Mouse (Mus musculus): ENCODE results near the gene Ush1g. TPM values are rescaled to one million over a fixed set of nuclear protein-coding genes. Genes with fewer than 3 reads are reported as not detected.

Gene Ush1g
- polyA plus RNA-seq, 1 experiment: not detected

- peaks cover 21% of the 10 kb centered on the region for H3K4me1 ChIP-seq (ENCODE audit: control insufficient read depth, insufficient read depth, low read length)
Observed at GRCm38 (mm10) chr11:115283891-115284620, 37.8 kb downstream of the Ush1g start.

GRCm38 (mm10) chr11:115283486-115283765 lies 38.4 kb downstream of the Ush1g start:
- peaks cover 22% of the 10 kb centered on the region for H3K4me1 ChIP-seq (ENCODE audit: control insufficient read depth, insufficient read depth, low read length)
- TF ChIP-seq CTCF (IDR thresholded peaks at IDR 0.05; ENCODE audit: low read depth, low read length): no peak

More at GRCm38 (mm10) chr11:115283891-115284620, 37.8 kb downstream of the Ush1g start:
- Histone ChIP-seq H3K27ac (ENCODE audit: insufficient read depth, low read depth, low read length) (no peak overlapping the region), H3K4me3 (ENCODE audit: insufficient read depth, low read length) (no peak overlapping the region)
- TF ChIP-seq POLR2A (IDR thresholded peaks at IDR 0.05; ENCODE audit: borderline replicate concordance, low read depth, low read length) (no peak), CTCF (IDR thresholded peaks at IDR 0.05; ENCODE audit: low read depth, low read length) (no peak)

GRCm38 (mm10) chr11:115282723-115283485 lies 38.9 kb downstream of the Ush1g start:
- Histone ChIP-seq H3K27ac (ENCODE audit: insufficient read depth, low read depth, low read length) (no peak overlapping the region), H3K4me1 (ENCODE audit: control insufficient read depth, insufficient read depth, low read length) (peaks cover 26% of the 10 kb centered on the region), H3K4me3 (ENCODE audit: insufficient read depth, low read length) (no peak overlapping the region)
- no peak for TF ChIP-seq POLR2A (IDR thresholded peaks at IDR 0.05; ENCODE audit: borderline replicate concordance, low read depth, low read length)
- no peak for TF ChIP-seq CTCF (IDR thresholded peaks at IDR 0.05; ENCODE audit: low read depth, low read length)

More at GRCm38 (mm10) chr11:115283486-115283765, 38.4 kb downstream of the Ush1g start:
- Histone ChIP-seq H3K27ac (ENCODE audit: insufficient read depth, low read depth, low read length) (no peak overlapping the region), H3K4me3 (ENCODE audit: insufficient read depth, low read length) (no peak overlapping the region)

DNA sequence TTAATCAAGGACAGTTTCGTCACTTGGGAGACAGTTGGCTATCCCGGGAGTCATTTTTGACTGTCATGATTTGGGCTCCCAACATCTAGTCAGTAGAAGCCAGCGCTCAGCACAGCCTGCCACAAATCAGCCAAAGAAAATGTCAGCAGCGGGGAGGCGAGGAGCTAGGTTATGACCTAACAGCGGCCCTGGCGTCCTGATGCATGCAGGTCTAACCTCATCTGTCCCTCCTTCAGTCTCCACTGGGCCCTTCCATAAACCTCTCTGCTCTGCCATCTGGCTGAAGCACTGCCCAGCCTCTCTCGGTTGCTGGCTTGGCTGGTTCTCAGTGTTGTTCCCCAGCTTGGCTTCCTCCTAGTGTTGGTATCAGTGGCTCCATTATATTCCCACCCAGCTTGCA lies 39.5 kb downstream of the Ush1g start:
- Histone ChIP-seq H3K27ac (ENCODE audit: insufficient read depth, low read depth, low read length) (no peak overlapping the region), H3K4me3 (ENCODE audit: insufficient read depth, low read length) (no peak overlapping the region), H3K4me1 (ENCODE audit: control insufficient read depth, insufficient read depth, low read length) (peaks cover 26% of the 10 kb centered on the region)
- TF ChIP-seq POLR2A (IDR thresholded peaks at IDR 0.05; ENCODE audit: borderline replicate concordance, low read depth, low read length) (no peak), CTCF (IDR thresholded peaks at IDR 0.05; ENCODE audit: low read depth, low read length) (no peak)

DNA sequence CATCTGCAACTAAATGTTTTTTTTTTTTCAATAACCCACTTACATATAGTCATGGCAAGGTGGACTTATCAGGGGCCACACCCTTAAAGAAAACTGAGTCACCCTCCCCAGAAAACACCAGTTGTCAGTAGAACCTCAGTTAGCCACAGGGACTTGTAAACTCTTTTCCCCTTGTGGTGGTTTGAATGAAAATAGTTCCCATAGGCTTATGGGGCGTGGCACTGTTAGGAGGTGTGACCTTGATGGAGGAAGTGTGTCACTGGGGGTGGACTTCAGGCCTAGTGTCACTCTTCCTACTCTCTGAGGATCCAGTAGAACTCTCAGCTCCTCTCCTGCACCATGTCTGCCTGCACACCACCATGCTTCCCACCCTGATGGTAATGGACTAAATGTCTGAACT lies 42.1 kb downstream of the Ush1g start:
- H3K4me3 ChIP-seq (ENCODE audit: insufficient read depth, low read length): peak overlapping the region; percentile 3; the same call in 1 of the 2 replicates
- H3K4me1 ChIP-seq (ENCODE audit: control insufficient read depth, insufficient read depth, low read length): peaks cover 26% of the 10 kb centered on the region
- peak overlapping the region; percentile 11; the same call in 1 of the 2 replicates for H3K27ac ChIP-seq (ENCODE audit: insufficient read depth, low read depth, low read length)
- TF ChIP-seq POLR2A (IDR thresholded peaks at IDR 0.05; ENCODE audit: borderline replicate concordance, low read depth, low read length) (no peak), CTCF (IDR thresholded peaks at IDR 0.05; ENCODE audit: low read depth, low read length) (no peak)

DNA sequence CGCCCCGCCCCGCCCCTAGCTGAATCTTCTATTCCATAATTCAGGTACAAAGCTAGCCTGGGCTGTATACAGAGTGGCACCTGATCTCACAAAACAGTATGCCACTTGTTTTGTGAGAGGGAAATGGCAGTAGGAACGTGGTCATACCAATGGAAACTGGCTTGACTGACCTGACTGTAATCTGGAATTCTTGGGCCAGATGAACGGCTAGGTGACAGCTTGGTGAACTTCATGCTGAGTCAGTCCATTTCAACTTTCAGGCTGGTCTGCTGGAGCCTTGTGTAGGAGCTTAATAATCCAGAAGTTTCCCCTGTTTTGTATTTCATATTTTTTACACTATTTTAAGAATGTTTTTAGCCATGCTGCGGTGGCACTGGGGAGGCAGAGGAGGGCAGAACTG lies 43.7 kb downstream of the Ush1g start:
- TF ChIP-seq CTCF (IDR thresholded peaks at IDR 0.05; ENCODE audit: low read depth, low read length): no peak
- Histone ChIP-seq H3K4me3 (ENCODE audit: insufficient read depth, low read length) (no peak overlapping the region), H3K4me1 (ENCODE audit: control insufficient read depth, insufficient read depth, low read length) (peaks cover 24% of the 10 kb centered on the region), H3K27ac (ENCODE audit: insufficient read depth, low read depth, low read length) (no peak overlapping the region; the same call in 1 of the 2 replicates)

GRCm38 (mm10) chr11:115277604-115277975 lies 44.3 kb downstream of the Ush1g start:
- H3K4me3 ChIP-seq (ENCODE audit: insufficient read depth, low read length): peak overlapping the region; percentile 78
- no peak for TF ChIP-seq POLR2A (IDR thresholded peaks at IDR 0.05; ENCODE audit: borderline replicate concordance, low read depth, low read length)
- no peak for TF ChIP-seq CTCF (IDR thresholded peaks at IDR 0.05; ENCODE audit: low read depth, low read length)
- peak overlapping the region; percentile 78 for H3K27ac ChIP-seq (ENCODE audit: insufficient read depth, low read depth, low read length)
- H3K4me1 ChIP-seq (ENCODE audit: control insufficient read depth, insufficient read depth, low read length): peaks cover 24% of the 10 kb centered on the region

- Histone ChIP-seq H3K4me1 (ENCODE audit: control insufficient read depth, insufficient read depth, low read length) (peaks cover 24% of the 10 kb centered on the region), H3K4me3 (ENCODE audit: insufficient read depth, low read length) (peak within 1 kb of the TSS; percentile 80), H3K27ac (ENCODE audit: insufficient read depth, low read depth, low read length) (peak within 1 kb of the TSS; percentile 78)
- TF ChIP-seq CTCF (IDR thresholded peaks at IDR 0.05; ENCODE audit: low read depth, low read length): no peak
- no peak; the same call in 1 of the 2 replicates for TF ChIP-seq POLR2A (IDR thresholded peaks at IDR 0.05; ENCODE audit: borderline replicate concordance, low read depth, low read length)
Observed at GRCm38 (mm10) chr11:115276780-115277603, 44.8 kb downstream of the Ush1g start, which contains the start of gene Fdxr. Gene Fdxr, minus strand, starts transcription at chr11:115277050.

DNA sequence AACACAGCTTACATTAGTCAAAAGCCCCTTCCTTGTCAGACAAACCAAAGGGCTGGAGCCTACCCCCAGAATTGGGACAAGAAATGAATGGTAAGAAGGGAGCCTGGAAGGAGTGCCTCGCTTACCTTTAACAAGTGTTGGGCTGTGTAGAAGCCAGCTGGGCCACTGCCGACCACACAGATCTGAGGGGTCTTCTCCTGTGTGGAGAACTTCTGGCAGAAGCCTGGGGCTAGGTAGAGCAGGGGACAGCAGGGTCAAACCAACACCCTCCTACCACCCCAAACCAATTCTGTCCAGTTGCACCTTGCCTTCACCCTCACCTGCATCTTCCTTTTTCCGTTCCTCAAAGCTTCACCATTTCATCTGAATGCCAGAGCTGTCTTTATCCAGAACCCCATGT lies 45.9 kb downstream of the Ush1g start:
- H3K4me1 ChIP-seq (ENCODE audit: control insufficient read depth, insufficient read depth, low read length): peaks cover 24% of the 10 kb centered on the region

More for the DNA sequence above, 45.9 kb downstream of the Ush1g start:
- TF ChIP-seq POLR2A (IDR thresholded peaks at IDR 0.05; ENCODE audit: borderline replicate concordance, low read depth, low read length) (no peak), CTCF (IDR thresholded peaks at IDR 0.05; ENCODE audit: low read depth, low read length) (no peak)
- H3K4me3 ChIP-seq (ENCODE audit: insufficient read depth, low read length): peak overlapping the region; percentile 80
- H3K27ac ChIP-seq (ENCODE audit: insufficient read depth, low read depth, low read length): no peak overlapping the region

Measured in bone marrow macrophage, adult 2 months (primary cell).